Mouse (Mus musculus): Measurements from ENCODE around the gene Slc1a5.
A peak's percentile ranks its signal among the peaks of the same experiment; 100 is the strongest.

Gene Slc1a5

DNA sequence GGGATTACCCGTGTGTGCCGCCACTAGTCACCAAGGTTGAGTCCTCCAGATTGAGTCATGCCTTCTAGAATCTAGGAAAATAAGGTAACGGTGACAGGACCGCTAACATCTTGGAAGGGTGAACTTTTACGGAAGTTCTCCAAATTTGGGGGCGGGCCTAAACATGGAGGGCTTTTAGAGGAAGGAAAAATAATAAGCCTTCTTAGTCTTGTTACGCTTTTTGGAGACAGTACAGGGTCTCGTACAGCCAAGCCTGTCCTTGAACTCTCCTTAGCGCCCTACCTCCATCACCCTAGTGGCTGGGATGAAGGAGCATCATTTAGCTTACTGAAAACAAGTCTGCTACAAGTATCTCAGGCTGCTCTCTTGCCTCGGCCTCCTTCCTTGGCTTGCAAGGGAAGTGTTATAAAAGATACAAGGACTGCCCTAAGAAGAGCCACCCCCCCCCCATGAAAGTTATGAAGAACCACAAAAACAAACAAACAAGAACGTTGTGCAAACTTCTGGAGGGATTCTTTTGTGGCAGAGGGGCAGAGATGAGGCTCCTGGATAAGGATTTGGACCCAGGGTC, 1.5 kb downstream of the Slc1a5 start:
- no peak for DNase-seq (ENCODE audit: inconsistent ontology term)

DNA sequence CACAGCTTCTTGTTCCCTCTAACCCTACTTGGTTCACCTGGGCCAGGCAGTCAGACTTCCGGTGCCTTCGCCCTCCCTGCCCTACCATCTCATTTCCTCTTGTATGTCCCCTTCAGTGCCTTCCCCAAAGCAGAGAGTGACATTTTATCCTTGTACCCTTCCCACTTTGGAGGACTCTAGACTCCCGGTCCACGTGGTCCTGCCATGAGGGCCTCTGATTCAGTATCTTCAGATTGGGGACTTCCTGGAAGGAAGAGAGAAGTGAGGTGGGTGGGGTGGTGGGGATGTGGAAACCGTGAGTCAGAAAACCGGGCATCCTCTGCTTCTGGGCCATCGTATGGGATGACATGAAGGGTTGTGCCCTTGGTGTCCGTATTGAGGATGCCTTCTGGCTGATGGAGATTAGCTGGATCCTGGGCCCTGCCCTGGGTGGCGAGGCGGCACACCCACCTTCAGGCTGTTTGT, 2.1 kb downstream of the Slc1a5 start:
- DNase-seq (ENCODE audit: inconsistent ontology term), result no peak

DNA sequence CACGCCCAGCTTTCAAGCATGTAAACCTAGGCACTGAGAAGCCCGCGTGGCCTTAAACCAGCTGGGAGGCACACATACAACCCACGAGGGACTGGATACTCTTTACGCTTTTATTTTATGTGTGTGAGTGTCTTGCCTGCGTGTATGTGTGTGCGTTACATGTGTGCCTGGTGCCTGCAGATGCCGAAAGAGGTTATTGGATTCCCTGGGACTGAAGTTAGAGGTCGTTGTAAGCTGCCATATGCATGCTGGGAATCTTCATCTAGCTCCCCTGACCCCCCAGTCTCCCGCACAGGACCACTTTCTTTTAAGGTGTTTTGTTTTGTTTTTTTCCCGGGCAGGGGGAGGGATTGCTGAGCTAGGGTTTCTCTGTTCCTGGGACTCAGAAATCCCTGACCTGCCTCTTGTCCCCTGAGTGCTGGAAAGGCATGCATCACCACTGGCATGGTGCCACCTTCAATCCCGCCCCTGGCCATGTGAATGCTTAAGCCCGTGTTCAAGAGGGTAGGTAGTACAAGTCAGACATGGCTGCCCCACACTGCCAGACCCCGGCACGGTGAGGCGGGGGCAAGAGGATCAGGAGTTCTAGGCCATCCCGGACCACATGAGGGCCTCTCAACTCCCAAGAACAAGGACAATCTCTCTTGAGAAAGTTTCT, 2.7 kb downstream of the Slc1a5 start:
- DNase-seq (ENCODE audit: inconsistent ontology term), result peak; percentile 29

DNA sequence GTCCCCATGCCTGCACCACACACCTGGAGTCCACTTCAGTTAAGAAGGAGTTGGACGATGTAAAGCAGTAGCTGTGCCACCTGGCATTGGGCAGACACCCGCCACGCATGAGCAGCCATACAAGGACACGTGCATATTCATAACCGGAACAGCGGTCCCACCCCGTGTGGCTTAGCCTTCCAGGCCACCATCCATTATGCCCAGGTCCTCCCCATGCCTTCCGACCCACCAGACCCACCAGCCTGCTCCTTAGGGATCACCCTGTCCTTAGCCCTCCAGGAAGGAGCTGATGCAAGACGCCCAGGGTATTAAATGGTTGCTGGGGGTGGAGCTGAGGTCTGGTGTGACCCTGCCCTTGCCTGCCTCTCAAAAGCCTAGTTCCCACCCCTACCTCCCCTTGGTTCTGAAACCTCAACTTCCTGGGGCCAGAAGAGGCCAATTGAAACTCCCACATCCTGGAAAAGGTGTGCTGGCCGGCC, 3.4 kb downstream of the Slc1a5 start:
- DNase-seq (ENCODE audit: inconsistent ontology term), result no peak

DNA sequence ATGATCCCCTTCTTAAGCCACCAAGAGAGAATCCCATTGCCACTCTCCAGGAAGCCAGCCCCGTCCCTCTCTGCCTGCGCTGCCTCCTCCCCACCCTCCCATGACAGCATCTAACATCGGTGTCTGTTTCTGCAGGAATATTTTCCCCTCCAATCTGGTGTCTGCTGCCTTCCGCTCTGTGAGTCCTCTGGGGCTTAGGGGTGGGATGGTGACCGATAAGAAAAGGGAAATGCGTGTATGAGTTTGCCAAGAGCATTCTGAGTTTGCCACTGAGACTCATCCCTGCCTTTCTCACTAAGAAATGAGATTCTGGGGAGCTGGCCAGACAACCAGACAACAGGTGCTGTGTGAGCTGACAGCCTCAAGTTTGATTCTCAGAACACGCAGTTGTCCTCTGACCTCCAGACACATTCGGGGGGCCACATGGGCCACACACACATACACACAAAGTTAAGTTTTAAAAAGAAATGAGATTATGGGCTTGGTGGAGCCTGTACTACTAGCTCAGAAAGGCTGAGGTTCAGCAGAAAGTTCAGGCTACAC, 4.5 kb downstream of the Slc1a5 start:
- DNase-seq (ENCODE audit: inconsistent ontology term), result no peak

DNA sequence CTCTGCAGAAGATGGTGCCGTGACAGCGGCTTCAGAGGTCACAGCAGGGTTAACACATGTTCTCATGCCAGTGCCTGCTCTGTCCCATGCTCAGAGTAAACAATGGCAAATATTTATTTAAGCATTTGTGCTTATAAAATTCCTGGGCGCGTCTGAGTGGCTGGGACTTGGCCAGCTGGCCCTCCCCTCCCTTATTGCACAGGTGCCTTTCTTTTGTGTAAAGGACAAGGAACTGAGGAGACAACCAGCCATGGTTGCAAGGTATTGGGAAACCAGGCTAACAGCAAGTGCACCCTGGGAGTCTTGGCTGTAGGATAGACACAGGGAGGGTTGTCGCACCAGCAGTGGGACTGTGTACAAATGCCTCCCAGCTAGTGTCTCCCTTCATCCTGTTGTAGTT, 11.2 kb downstream of the Slc1a5 start:
- no peak for DNase-seq (ENCODE audit: inconsistent ontology term)

DNA sequence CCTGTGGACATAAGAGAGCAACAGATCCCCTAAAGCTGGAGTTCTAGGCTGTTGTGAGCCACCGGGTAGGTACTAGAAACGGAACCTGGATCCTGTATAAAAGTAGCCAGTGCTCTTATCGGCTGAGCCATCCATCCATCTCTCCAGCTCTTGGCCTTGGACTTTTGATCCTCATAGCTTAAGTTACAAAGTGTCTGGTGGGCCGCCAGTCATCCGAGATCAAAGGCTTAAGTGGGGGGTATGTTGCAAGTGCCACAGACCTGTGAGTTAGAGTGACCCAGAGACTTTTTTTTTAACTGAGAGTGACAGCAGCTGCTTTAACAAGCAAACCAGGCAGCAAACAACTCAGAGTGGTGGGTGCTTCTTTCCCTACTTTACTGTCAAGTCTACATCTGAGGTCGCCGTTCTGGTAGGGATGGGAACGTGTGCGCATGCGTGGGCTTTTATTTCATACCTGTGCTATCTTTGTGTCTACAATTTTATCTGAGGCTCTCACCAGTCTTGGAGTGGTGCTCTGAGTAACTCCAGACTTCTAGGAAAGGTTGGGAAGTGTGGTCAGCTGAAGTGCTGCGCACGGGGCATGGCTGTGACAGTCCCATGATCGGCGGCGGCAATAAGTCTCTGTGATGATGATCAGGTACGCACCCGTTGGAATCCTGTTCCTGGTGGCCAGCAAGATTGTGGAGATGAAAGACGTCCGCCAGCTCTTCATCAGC, 12.0 kb downstream of the Slc1a5 start:
- DNase-seq (ENCODE audit: inconsistent ontology term), result no peak

DNA sequence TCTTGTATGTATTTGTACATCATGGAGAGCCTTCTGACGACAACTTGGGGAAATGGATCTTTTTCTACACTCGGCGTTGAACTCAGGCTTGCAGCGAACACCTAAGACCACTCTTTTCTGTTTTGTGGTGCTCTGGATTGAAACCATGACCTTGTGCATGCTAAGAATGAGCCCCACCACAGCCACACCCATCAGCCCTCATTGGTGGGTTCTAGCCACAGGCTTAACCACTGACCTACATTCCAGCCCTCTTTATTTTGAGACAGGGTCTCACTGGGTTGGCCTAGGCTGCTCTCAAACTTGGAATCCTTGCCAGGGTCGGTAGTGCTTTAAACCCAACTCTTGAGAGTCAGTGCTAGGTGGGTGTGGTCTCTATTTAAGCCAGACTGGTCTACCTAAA, 13.7 kb downstream of the Slc1a5 start:
- no peak for DNase-seq (ENCODE audit: inconsistent ontology term)

DNA sequence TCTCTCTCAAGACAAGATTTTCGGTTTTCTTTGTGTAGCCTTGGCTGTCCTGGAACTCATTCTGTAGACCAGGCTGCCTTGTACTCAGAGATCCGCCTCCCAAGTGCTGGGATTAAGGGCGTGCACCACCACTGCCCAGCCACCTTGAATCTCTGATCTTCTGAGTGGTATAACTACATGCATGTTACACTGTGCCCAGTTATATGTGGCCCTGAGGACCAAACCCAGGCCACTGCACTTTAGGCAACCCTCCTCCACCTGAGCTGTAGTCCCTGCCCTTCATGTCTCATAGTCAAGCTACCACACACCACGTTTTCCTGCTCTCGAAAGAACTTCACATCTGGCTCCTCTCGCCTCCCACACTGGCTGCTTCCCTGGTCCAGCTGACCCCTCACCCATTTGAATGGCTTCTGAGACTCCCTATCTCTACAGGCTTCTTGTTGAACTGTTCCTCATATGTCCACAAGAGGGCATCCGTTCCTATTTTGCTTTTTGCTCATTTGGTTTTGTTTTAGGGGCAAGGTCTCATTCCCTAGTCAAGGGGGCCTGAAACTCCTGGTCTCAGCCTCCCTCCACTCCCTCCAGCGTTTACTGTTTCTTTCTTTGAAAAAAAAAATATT, 23.4 kb downstream of the Slc1a5 start:
- DNase-seq (ENCODE audit: inconsistent ontology term), result no peak

DNA sequence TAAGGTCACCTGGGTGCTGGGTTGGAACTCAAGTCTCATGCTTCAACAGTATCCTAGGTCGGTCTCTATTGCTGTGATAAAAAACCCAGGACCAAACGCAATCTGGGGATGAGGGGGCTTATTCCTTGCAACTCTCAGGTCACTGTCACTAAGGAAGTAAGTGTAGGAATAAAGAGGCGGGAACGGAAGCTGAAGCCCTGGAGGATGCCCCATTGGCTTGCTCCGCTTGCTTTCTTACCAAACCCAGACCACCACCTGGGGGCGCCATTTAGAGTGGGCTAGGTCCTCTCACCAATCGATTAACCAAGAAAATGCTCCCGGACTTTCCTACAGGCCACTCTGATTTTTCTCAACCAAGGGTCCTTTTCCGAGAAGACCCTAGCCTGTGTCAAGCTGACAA, 26.8 kb downstream of the Slc1a5 start:
- no peak for DNase-seq (ENCODE audit: inconsistent ontology term)

DNA sequence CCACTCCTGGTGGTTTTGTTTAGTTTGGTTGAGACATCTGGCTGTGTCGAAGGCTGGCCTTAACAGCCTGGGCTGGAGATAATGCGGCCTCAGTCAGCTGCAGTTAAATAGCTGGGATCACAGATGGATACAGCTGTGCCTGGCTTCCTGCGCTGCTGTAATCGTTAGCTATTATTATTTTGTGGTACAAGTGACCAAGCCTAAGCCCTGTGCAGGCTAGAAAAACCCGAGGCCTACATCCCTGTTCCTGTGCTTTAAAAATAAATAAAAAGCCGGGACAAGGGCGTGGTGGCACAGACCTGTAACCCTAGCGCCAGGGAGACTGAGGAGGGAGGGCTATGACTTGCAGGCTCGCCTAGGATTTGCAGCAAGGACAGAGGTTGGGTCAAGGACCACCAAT, 27.5 kb downstream of the Slc1a5 start:
- no peak for DNase-seq (ENCODE audit: inconsistent ontology term)

DNA sequence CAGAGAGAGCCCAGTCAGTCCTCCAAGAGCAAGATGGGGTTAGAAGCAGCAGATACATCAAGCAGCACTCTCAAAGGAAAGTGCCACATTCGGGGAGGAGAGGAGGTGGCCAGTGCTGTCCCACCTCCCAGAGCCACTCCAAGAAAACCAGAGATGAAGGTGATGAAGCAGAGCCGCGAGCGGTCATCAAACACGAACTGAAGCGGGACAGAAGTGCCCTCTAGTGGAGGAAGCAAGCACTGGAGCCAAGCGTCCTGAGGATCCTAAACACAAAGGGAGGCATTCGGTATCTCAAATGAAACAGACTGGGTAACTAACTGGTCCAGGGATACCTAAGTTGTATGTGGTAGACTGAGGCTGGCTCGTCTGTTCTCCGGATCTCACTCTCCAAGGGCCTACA, 28.6 kb downstream of the Slc1a5 start:
- DNase-seq (ENCODE audit: inconsistent ontology term), result peak; percentile 51

DNA sequence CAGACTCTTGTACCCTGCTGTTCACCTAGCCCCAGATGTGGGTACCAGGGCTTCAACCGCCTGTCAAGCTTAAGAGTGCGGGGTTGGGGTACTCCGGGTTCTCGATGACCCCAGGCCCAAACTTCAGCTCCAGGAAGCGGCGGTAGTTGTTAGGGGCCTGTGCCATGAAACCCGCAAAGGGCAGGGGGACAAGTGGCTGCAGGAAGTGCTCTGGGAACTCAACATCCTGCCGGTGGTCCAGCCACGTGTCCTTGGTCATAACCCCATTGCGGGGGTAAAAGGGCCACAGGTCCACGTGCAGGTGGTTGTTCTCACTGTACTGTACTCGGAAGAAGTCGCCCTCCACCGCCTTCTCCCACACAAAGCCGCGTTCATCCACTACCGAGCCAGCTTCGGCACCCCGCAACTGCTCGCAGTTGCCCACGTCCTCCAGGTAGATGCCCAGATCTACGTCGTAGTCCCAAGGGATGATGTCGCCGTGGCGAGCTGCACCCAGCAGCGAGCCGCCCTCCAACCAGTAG, 29.3 kb downstream of the Slc1a5 start:
- no peak for DNase-seq (ENCODE audit: inconsistent ontology term)

DNA sequence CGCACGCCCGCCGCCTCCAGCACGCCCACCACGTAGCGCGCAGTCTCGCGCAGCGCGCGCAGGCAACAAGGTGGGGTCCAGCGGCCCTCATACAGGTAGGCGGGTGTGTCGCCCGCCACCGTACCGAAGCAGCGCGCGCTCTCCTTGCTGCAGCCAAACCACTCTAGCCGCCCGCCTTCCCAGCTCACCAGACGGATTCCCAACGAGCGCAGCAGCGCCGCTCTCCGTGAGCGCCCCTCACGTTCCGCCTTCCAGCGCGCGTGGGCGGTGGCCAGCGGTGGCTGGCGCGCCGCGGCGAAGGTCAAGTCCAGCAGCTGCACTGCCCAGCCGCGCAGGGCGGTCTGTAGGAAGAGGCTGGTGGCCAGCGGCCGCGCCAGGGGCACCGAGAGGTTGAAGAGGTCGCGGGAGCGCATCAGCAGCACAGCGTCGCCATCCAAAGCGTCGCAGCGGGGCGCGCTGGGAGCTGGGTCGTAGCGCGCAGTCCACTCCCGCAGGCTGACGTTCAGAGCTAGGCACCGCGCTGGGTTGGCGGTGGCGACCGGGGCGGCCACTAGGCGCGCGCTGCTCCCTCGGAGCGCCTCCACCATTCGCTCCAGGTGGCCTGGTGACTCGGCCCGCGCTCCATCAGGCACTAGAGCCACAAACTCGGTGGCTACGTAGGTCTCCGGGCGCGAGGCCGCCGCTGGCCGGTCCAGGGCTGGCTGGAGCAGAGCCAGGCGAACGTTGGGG, 29.9 kb downstream of the Slc1a5 start:
- peak; percentile 69 for DNase-seq (ENCODE audit: inconsistent ontology term)

DNA sequence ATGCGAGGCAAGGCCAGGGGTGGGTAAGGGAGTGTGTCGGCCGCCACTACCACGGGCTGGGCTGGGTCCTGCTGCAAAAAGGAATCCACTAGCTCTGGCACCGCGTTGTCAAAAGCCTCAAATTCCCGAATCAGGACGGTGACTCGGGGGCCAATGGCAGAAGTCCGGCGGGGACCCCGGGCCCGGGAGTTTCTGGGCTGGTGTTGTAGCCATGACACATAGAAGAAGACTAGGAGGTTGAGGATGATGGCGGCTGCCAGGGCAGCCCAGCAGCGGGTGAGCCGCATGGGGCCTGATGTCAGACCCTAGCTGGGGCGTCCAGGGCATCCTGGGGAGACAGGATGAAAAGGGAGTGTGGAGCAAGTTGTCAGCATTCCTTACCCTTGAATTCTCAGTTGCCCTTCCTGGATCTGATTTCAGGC, 30.5 kb downstream of the Slc1a5 start:
- DNase-seq (ENCODE audit: inconsistent ontology term), result no peak

DNA sequence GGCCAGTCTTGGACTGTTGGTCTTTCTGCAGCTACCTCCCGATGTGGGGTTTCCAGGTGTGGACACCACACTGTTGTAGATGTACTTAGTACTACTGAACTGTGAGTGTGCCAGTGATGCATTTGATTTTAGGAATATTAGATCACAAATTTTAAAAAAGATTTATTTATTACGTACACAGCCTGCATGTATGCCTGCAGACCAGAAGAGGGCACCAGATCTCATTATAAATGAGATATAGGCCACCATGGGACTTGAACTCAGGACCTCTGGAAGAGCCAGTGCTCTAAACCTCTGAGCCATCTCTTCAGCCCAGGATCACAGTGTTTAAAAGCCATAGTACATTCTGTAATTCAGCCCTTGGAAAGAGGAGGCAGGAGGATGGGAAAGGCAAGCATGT, 31.4 kb downstream of the Slc1a5 start:
- no peak for DNase-seq (ENCODE audit: inconsistent ontology term)

DNA sequence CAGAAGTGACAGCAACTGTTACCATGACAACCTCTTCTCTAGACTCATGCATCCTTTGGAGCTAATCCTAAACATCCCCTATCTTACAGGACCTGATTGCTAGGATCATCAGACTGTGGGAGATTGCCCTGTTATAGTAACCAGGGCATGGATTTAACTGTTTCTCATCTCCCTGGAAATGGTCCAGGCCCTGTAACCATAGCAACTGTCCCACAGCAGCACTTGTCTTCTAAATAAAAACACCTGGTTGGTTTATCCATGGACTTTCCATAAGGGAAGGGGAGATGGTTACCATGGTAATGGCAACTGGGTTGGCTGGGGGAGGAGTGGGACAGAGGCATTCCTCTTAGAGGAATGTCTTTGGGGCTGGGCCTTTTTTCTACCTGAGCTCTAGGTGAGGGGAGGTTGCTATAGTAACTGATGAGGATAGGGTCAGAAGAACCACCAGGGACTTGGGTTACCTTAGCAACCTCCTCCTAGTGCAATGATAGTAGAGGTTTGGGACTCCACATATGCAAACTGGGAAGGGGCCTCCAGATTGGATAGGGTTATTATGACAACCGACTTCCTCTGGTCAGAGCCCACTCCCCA, 34.3 kb downstream of the Slc1a5 start, which contains the start of gene Strn4:
Gene Strn4, plus strand, starts transcription at position 539 of the 591 bp plus-strand sequence.
- no peak for DNase-seq (ENCODE audit: inconsistent ontology term)

DNA sequence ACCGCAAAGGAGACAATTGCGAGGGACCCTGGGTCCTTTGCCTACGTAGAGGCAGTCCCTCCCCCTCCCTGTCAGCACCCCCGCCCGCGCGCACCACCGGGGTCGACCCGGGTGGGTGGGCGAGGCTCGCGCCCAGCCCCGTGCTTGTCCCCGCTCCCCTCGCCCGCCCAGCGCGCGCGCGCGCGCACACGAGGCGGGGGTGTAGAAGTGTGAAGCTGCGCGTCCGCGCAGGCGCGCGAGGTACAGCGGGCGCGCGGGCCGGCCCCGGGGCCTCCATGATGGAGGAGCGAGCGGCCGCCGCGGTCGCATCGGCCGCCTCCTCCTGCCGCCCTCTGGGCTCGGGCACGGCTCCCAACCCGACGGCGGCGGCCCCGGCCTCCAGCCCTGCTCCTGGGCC, 34.9 kb downstream of the Slc1a5 start:
- DNase-seq (ENCODE audit: inconsistent ontology term), result peak; percentile 92

DNA sequence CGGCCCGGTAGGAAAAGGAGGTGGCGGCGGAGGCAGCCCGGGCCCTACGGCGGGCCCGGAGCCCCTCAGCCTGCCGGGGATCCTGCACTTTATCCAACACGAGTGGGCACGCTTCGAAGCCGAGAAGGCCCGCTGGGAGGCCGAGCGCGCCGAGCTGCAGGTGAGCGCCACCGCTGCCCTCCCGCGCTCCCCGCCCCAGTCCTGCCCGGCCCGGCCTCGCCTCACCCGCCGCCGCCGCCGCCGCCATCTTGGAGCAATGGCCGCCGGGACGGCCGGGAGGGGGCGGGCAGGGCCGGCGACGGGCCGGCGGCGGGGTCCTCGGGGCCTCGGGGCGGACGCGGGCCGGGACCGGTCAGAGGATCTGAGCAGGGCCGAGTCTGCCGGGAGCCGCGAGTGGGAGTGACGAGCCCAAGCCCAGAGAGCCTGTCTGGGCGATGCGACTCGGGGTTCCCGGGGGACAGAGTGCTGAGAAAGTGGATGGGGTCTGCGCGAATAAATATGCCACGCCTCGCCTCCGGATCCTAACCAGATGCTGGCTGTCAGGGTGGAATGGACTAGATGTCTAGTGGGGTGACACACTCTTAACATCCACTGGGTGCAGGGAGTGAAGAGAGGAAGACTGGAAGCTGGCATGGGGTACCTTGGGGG, 35.5 kb downstream of the Slc1a5 start, which contains the start of gene Fkrp:
Gene Fkrp, minus strand, starts transcription at position 258 of the 648 bp plus-strand sequence.
- DNase-seq (ENCODE audit: inconsistent ontology term), result peak; percentile 61

DNA sequence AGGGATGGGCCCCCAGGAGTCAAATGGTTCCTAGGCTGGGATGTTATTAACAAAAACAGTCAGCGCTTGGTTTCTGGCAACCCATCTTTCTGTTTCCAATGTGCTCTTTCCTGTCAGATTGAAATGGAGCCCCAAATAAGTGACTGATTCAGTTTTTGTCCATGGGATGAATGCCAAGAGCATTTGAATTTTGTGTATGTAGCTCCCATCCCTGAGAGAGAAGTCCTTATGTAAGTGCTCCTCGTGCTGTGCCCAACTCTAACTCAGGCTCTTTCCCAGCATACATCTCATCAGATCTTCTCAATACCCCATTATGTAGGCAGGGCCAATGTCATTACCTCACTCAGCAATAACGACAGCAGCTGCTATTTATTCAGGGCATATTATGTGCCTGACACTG, 36.6 kb downstream of the Slc1a5 start:
- DNase-seq (ENCODE audit: inconsistent ontology term), result no peak

Data from Muller cell, postnatal 12 days (primary cell).